Mouse (Mus musculus): ENCODE data around the gene Pck2. TPM values are rescaled to one million over a fixed set of nuclear protein-coding genes. Genes with fewer than 3 reads are reported as not detected.
A peak's percentile ranks its signal among the peaks of the same experiment; 100 is the strongest.

Gene Pck2
- polyA plus RNA-seq, 1 experiment from 2014 or later: 29.5 TPM

DNA sequence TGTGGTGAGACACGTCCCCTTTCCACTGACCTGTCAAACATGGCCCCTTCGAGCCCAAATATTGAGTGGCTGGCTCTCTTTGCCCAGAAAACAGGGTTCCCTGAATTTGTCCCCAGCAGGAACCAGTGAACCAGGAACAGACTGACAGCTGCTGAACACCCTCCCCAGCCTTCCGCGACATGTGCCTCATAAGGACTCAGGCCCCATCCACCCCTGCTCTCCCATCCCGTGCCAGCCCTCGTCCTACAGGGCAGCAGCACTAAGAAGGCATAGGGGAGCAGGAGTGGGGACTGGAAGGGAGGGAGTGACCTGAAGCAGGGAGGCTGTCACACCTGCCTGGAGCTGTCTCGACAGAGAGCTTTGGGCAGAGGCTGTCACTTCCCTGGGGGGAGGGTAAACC, 32.3 kb upstream of the Pck2 start:
- no peak overlapping the region for H3K4me2 ChIP-seq (ENCODE audit: low read length)
- H3K9ac ChIP-seq (ENCODE audit: low read depth, low read length): no peak overlapping the region
- no peak overlapping the region for H3K4me3 ChIP-seq (ENCODE audit: low read depth, low read length)
- H3K4me1 ChIP-seq (ENCODE audit: control insufficient read depth, insufficient read depth, low read length): no peaks in the 10 kb centered on the region
- H3K36me3 ChIP-seq (ENCODE audit: control insufficient read depth, insufficient read depth, low read length): peaks cover 10% of the 10 kb centered on the region
- H3K9me3 ChIP-seq (replicated peaks; ENCODE audit: control insufficient read depth, low read length, poor library complexity, severe bottlenecking): no peaks in the 10 kb centered on the region
- 58% methylated on average over 7 of the region's 7 CpGs for WGBS
- no peak overlapping the region for H3K27ac ChIP-seq (ENCODE audit: low read length)
- ATAC-seq: no peak
- H3K27me3 ChIP-seq (ENCODE audit: control insufficient read depth, insufficient read depth, low read depth, low read length): no peaks in the 10 kb centered on the region

DNA sequence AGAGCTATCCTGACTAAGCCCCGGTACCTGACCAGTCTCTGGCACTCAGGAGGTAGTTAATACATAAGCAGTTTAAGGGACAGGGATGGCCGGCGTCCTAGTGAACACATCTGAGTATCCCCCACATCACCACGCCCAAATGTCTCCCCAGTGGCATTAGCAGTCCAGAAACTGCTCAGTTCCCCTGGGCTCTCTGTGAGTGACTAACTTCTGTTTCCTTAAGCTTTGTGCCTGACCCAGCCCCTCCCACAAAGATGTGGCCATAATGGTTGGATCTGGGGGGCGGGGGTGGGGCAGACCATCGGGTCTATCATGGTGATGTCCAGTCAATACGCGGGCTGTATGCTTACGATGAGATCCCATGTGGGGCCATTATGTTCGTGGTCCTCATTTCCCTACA, 30.5 kb upstream of the Pck2 start:
- Histone ChIP-seq H3K9me3 (replicated peaks; ENCODE audit: control insufficient read depth, low read length, poor library complexity, severe bottlenecking) (no peaks in the 10 kb centered on the region), H3K36me3 (ENCODE audit: control insufficient read depth, insufficient read depth, low read length) (peaks cover 7% of the 10 kb centered on the region; the same call in 1 of the 2 replicates), H3K9ac (ENCODE audit: low read depth, low read length) (no peak overlapping the region), H3K4me1 (ENCODE audit: control insufficient read depth, insufficient read depth, low read length) (no peaks in the 10 kb centered on the region), H3K27me3 (ENCODE audit: control insufficient read depth, insufficient read depth, low read depth, low read length) (no peaks in the 10 kb centered on the region), H3K4me3 (ENCODE audit: low read depth, low read length) (no peak overlapping the region), H3K27ac (ENCODE audit: low read length) (no peak overlapping the region), H3K4me2 (ENCODE audit: low read length) (no peak overlapping the region)
- ATAC-seq: no peak
- 78% methylated on average over 10 of the region's 10 CpGs for WGBS

DNA sequence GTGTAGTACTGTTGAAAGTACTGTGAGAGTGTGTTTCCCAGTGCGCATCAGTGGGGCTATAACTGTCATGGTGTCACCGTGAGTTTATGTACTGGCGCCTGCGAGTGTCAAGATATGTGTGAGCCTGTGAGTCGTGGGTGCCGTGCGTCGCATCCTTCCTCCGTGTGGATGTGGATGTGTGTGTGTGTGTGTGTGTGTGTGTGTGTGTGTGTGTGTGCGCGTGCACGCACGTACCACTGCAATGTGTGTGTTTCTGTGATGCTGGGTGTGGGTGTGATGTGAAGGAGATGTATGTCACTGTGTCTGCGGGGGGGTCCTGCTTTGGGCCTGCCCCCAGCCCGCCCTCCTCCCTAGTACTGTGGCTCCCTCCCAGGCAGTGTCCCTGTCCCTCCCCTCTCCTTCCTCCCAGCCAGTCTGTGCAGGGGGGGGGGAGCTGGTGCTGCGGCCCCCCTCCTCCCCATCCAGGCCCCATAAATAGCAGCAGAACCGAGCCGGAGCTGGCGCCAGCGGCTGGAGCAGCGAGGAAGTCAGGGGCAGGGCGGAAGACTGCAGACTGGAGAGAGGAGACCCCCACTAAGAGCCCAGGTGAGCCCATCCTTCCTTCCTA, 29.8 kb upstream of the Pck2 start, which contains the start of gene Cpne6:
TSS of gene Cpne6 (plus strand) at position 321 of the 607 bp plus-strand sequence.
- Histone ChIP-seq H3K4me2 (ENCODE audit: low read length) (no peak within 1 kb of the TSS; the same call in 1 of the 2 replicates), H3K9me3 (replicated peaks; ENCODE audit: control insufficient read depth, low read length, poor library complexity, severe bottlenecking) (no peaks in the 10 kb centered on the region), H3K36me3 (ENCODE audit: control insufficient read depth, insufficient read depth, low read length) (peaks cover 6% of the 10 kb centered on the region; the same call in 1 of the 2 replicates), H3K27me3 (ENCODE audit: control insufficient read depth, insufficient read depth, low read depth, low read length) (no peaks in the 10 kb centered on the region), H3K9ac (ENCODE audit: low read depth, low read length) (peak within 1 kb of the TSS; percentile 51), H3K4me1 (ENCODE audit: control insufficient read depth, insufficient read depth, low read length) (no peaks in the 10 kb centered on the region), H3K27ac (ENCODE audit: low read length) (no peak within 1 kb of the TSS), H3K4me3 (ENCODE audit: low read depth, low read length) (no peak within 1 kb of the TSS)
- 75% methylated on average over 20 of the region's 22 CpGs for WGBS
- 0 out of 2 replicates have a peak, but pooled peaks have one; percentile 14 for ATAC-seq

DNA sequence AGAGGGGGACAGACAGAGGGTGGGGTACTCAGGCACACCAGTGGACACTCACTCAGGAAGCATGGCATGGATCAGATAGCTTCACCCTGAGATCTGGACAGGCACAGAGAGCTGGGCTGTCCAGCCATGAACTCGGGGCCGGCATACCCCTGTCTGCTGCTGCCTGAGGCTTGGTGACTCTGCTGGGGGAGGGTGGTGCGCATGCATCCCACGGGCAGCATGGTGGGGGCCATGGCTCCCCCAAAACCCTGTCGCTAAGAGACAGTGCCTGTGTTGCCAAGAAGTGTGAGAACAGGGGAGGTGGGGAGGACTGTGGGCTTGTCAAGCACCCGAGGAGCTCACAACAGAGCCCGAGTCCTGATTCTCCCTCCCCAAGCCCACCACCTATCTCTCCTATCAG, 29.0 kb upstream of the Pck2 start:
- H3K27me3 ChIP-seq (ENCODE audit: control insufficient read depth, insufficient read depth, low read depth, low read length): no peaks in the 10 kb centered on the region
- no peak overlapping the region for H3K27ac ChIP-seq (ENCODE audit: low read length)
- H3K36me3 ChIP-seq (ENCODE audit: control insufficient read depth, insufficient read depth, low read length): peaks cover 6% of the 10 kb centered on the region; the same call in 1 of the 2 replicates
- H3K9ac ChIP-seq (ENCODE audit: low read depth, low read length): no peak overlapping the region
- WGBS: 58% methylated on average over 7 of the region's 7 CpGs
- H3K4me1 ChIP-seq (ENCODE audit: control insufficient read depth, insufficient read depth, low read length): no peaks in the 10 kb centered on the region
- peak; percentile 53 for ATAC-seq
- no peak overlapping the region for H3K4me2 ChIP-seq (ENCODE audit: low read length)
- no peak overlapping the region for H3K4me3 ChIP-seq (ENCODE audit: low read depth, low read length)
- H3K9me3 ChIP-seq (replicated peaks; ENCODE audit: control insufficient read depth, low read length, poor library complexity, severe bottlenecking): no peaks in the 10 kb centered on the region

DNA sequence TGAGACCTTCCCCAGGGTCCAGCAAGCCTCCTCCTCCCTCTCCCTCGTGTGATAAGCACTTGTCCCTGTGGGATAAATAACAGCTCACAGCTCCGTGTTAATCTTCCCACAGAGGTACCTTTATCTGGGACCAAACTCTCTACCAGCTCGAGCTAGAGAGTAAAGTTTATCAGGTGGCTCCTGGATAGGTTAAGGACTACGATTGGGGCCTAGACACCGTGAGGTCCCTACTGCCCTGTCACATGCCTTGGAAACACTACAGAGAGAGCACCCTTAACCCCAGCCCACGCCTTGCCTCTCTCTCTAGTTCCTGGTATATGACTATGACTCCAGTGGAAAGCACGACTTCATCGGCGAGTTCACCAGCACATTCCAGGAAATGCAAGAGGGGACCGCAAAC, 26.1 kb upstream of the Pck2 start:
- WGBS: 71% methylated on average over 10 of the region's 10 CpGs
- H3K27me3 ChIP-seq (ENCODE audit: control insufficient read depth, insufficient read depth, low read depth, low read length): no peaks in the 10 kb centered on the region

DNA sequence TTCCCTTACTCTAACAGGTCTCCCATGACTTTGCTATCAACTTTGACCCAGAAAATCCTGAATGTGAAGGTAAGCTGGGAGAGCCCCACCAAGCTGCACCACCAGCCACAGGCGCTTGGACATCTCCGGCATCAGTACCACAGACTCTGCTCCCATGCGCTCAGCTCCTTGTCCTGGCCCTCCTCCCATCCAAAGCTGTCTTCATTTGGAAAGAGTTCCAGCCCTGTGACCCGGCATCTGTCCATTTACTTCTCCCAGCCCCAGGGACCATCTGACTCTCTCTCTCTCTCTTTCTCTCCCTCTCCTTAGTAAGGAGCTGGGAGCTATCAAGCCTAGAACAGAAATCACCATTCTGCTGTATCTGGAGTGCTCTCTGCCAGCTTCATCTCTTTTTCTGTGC, 24.2 kb upstream of the Pck2 start:
- WGBS: 89% methylated on average over 4 of the region's 4 CpGs
- no peak for ATAC-seq

More for the DNA sequence above, 26.1 kb upstream of the Pck2 start:
- no peaks in the 10 kb centered on the region for H3K36me3 ChIP-seq (ENCODE audit: control insufficient read depth, insufficient read depth, low read length)
- ATAC-seq: no peak
- H3K27ac ChIP-seq (ENCODE audit: low read length): no peak overlapping the region
- H3K4me2 ChIP-seq (ENCODE audit: low read length): no peak overlapping the region
- H3K4me1 ChIP-seq (ENCODE audit: control insufficient read depth, insufficient read depth, low read length): peaks cover 3% of the 10 kb centered on the region
- H3K9me3 ChIP-seq (replicated peaks; ENCODE audit: control insufficient read depth, low read length, poor library complexity, severe bottlenecking): no peaks in the 10 kb centered on the region
- no peak overlapping the region for H3K4me3 ChIP-seq (ENCODE audit: low read depth, low read length)
- H3K9ac ChIP-seq (ENCODE audit: low read depth, low read length): no peak overlapping the region

DNA sequence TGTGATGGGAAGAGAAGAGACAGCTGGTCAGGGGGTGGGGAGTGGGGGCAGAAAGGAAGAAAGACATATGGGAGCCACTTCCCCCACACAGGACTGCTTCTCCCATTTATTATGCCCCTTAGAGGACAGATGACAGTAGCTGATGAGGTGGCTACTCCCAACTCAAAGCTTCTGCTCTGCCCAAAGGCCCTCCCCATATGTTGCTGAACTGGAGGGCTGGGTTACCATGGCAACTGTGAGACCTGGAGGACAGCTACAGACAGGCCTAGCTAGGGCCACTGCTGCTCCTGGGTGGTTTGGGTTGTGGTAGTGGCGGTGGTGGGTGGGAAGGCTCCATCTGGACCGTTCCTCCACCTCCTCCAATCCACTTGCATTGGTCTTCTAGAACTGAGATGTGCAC, 21.2 kb upstream of the Pck2 start:
- Histone ChIP-seq H3K4me3 (ENCODE audit: low read depth, low read length) (no peak overlapping the region), H3K4me2 (ENCODE audit: low read length) (0 out of 2 replicates have a peak overlapping the region, but pooled peaks have one; percentile 10), H3K27ac (ENCODE audit: low read length) (peak overlapping the region; percentile 62; the same call in 1 of the 2 replicates), H3K9ac (ENCODE audit: low read depth, low read length) (no peak overlapping the region), H3K36me3 (ENCODE audit: control insufficient read depth, insufficient read depth, low read length) (no peaks in the 10 kb centered on the region), H3K27me3 (ENCODE audit: control insufficient read depth, insufficient read depth, low read depth, low read length) (peaks cover 4% of the 10 kb centered on the region), H3K9me3 (replicated peaks; ENCODE audit: control insufficient read depth, low read length, poor library complexity, severe bottlenecking) (no peaks in the 10 kb centered on the region), H3K4me1 (ENCODE audit: control insufficient read depth, insufficient read depth, low read length) (peaks cover 14% of the 10 kb centered on the region)
- peak; percentile 61 for ATAC-seq
- 11% methylated on average over 2 of the region's 2 CpGs for WGBS

More for the DNA sequence above, 24.2 kb upstream of the Pck2 start:
- Histone ChIP-seq H3K27me3 (ENCODE audit: control insufficient read depth, insufficient read depth, low read depth, low read length) (no peaks in the 10 kb centered on the region), H3K4me3 (ENCODE audit: low read depth, low read length) (no peak overlapping the region), H3K4me2 (ENCODE audit: low read length) (no peak overlapping the region), H3K9me3 (replicated peaks; ENCODE audit: control insufficient read depth, low read length, poor library complexity, severe bottlenecking) (no peaks in the 10 kb centered on the region), H3K36me3 (ENCODE audit: control insufficient read depth, insufficient read depth, low read length) (no peaks in the 10 kb centered on the region), H3K9ac (ENCODE audit: low read depth, low read length) (no peak overlapping the region), H3K4me1 (ENCODE audit: control insufficient read depth, insufficient read depth, low read length) (peaks cover 14% of the 10 kb centered on the region), H3K27ac (ENCODE audit: low read length) (no peak overlapping the region)

DNA sequence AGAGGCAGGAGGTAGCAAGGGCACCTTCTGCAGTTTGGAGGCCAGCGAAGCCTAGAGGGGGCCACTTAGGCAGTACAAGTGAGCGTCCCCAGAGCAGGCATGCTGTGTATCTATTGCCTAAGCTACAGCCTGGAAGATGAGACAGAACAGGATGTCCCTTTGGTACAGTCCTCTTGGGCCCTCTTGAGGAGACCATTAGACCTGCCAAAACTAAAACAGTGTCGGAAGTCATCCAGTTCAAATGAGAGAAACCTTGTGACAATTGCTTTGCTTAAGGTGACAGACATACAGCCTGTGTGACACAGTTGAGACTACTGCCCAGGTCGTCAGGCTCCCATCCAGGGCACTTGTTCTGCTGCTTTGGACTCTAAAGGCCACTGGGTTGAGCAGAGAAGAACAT, 20.5 kb upstream of the Pck2 start:
- Histone ChIP-seq H3K36me3 (ENCODE audit: control insufficient read depth, insufficient read depth, low read length) (no peaks in the 10 kb centered on the region), H3K9me3 (replicated peaks; ENCODE audit: control insufficient read depth, low read length, poor library complexity, severe bottlenecking) (no peaks in the 10 kb centered on the region), H3K4me1 (ENCODE audit: control insufficient read depth, insufficient read depth, low read length) (peaks cover 14% of the 10 kb centered on the region), H3K27ac (ENCODE audit: low read length) (peak overlapping the region; percentile 34), H3K4me2 (ENCODE audit: low read length) (peak overlapping the region; percentile 31; the same call in 1 of the 2 replicates), H3K27me3 (ENCODE audit: control insufficient read depth, insufficient read depth, low read depth, low read length) (peaks cover 4% of the 10 kb centered on the region), H3K4me3 (ENCODE audit: low read depth, low read length) (no peak overlapping the region), H3K9ac (ENCODE audit: low read depth, low read length) (no peak overlapping the region)
- 53% methylated on average over 4 of the region's 4 CpGs for WGBS
- ATAC-seq: 0 out of 2 replicates have a peak, but pooled peaks have one; percentile 4
